In genomic region chr7:141024865-141025838, GRCm38 (mm10) we compare ENCODE assay signal across 9 mouse cellular contexts. TPM values are rescaled to one million over a fixed set of nuclear protein-coding genes. Genes with fewer than 3 reads are reported as not detected.
DNase-seq lines count a peak whose midpoint lies in the region; ATAC-seq and TF ChIP-seq lines count a peak whose summit lies in the region.
"Had no signal": no experiment of that assay in that cellular context is flagged by ENCODE, and none has a peak within 500 bp of the region (broad histone marks: within the 10 kb centered on the region; RNA-seq: fewer than 3 reads in every experiment).

No protein-coding gene starts in this region.

- no peak for TF ChIP-seq EP300 in liver, postnatal 0 days (IDR thresholded peaks at IDR 0.05; ENCODE audit: low read depth)

- no peak for DNase-seq in liver, postnatal 0 days
- DNase-seq in embryo, embryonic 11 days: peak; percentile 68
- peak; percentile 38 for DNase-seq in induced T-regulatory cell, adult 2 months (ENCODE audit: low read depth)
- peak; percentile 30 for DNase-seq in retina, embryonic 14.5 days (ENCODE audit: low spot score)
- DNase-seq in ovary, postnatal 36 days (ENCODE audit: low spot score): no peak
- no peak for DNase-seq in cerebellum, postnatal 14 days
- no peak for DNase-seq in layer of hippocampus, adult 8-10 months (ENCODE audit: low spot score in 2 of 2)
- DNase-seq: kidney, adult 11 months had no signal

- WGBS in liver, postnatal 0 days (ENCODE audit: insufficient replicate concordance): 63% methylated on average over 6 of the region's 6 CpGs
- 55% methylated on average over 6 of the region's 6 CpGs for WGBS in liver, embryonic 12.5 days (ENCODE audit: insufficient replicate concordance)

- no peaks in the 10 kb centered on the region for H3K9me3 ChIP-seq in liver, postnatal 0 days (ENCODE audit: low read length)
- no peaks in the 10 kb centered on the region for H3K9me3 ChIP-seq in liver, embryonic 12.5 days (replicated peaks)

- H3K36me3 ChIP-seq in liver, postnatal 0 days (replicated peaks; ENCODE audit: insufficient read depth, low read length): no peaks in the 10 kb centered on the region
- no peaks in the 10 kb centered on the region for H3K36me3 ChIP-seq in liver, embryonic 12.5 days

- no peak for TF ChIP-seq CTCF in liver, postnatal 0 days (IDR thresholded peaks at IDR 0.05; ENCODE audit: low read depth)

- peak overlapping the region; percentile 17 for H3K27ac ChIP-seq in liver, postnatal 0 days (ENCODE audit: low read depth)
- H3K27ac ChIP-seq in liver, embryonic 12.5 days: no peak overlapping the region

- no peak for ATAC-seq in liver, postnatal 0 days
- ATAC-seq in liver, embryonic 12.5 days: no peak

- H3K4me1 ChIP-seq in liver, postnatal 0 days (ENCODE audit: insufficient read depth): 0 out of 2 replicates have a peak, but pooled peaks cover 3% of the 10 kb centered on the region
- H3K4me1 ChIP-seq in liver, embryonic 12.5 days: peaks cover 9% of the 10 kb centered on the region

- H3K4me3 ChIP-seq in liver, postnatal 0 days (ENCODE audit: low read depth, low read length): no peak overlapping the region
- no peak overlapping the region for H3K4me3 ChIP-seq in liver, embryonic 12.5 days

- H3K9ac ChIP-seq in liver, postnatal 0 days (replicated peaks): no peak overlapping the region
- H3K9ac ChIP-seq in liver, embryonic 12.5 days: no peak overlapping the region

- no peak overlapping the region for H3K4me2 ChIP-seq in liver, postnatal 0 days (ENCODE audit: low read depth, low read length)
- H3K4me2 ChIP-seq in liver, embryonic 12.5 days: no peak overlapping the region

- H3K27me3 ChIP-seq in liver, postnatal 0 days (ENCODE audit: insufficient read depth, low read length): no peaks in the 10 kb centered on the region
- no peaks in the 10 kb centered on the region for H3K27me3 ChIP-seq in liver, embryonic 12.5 days (replicated peaks)

RNA-seq across cellular contexts. Expression of gene Gm17387, which starts 3.8 kb away (rescaled TPM):
- polyA plus RNA-seq in liver, postnatal 0 days (2015; fragmentation: Nextera tagmentation; extraction: Ambion mirVana): not detected in 2 replicates
- polyA plus RNA-seq in liver, embryonic 12.5 days (2016; fragmentation: Nextera tagmentation; extraction: Ambion mirVana): not detected in 2 replicates
- not detected for total RNA-seq in layer of hippocampus, adult 8-10 months (2022)

RNA-seq across cellular contexts. Expression of gene Ifitm6, which starts 7.4 kb away (rescaled TPM):
- polyA plus RNA-seq in liver, postnatal 0 days (2015; fragmentation: Nextera tagmentation; extraction: Ambion mirVana): 53.6 and 54.4 TPM in 2 replicates
- polyA plus RNA-seq in liver, embryonic 12.5 days (2016; fragmentation: Nextera tagmentation; extraction: Ambion mirVana): 1.4 and 2.7 TPM in 2 replicates
- 1 to 10 TPM in 1 of 4 experiments, not detected in 3; 1.1 TPM for total RNA-seq in layer of hippocampus, adult 8-10 months (2022)

RNA-seq across cellular contexts. Expression of gene Ifitm3, which starts 14.6 kb away (rescaled TPM):
- 295 and 298 TPM in 2 replicates for polyA plus RNA-seq in liver, postnatal 0 days (2015; fragmentation: Nextera tagmentation; extraction: Ambion mirVana)
- polyA plus RNA-seq in liver, embryonic 12.5 days (2016; fragmentation: Nextera tagmentation; extraction: Ambion mirVana): 35.7 TPM in 2 replicates
- total RNA-seq in layer of hippocampus, adult 8-10 months (2022): 10 to 100 TPM in 3 of 4 experiments, 1 to 10 TPM in 1; 9.0 to 40.6 (median 20.8) TPM

RNA-seq across cellular contexts. Expression of gene B4galnt4, which starts 35.8 kb away (rescaled TPM):
- 0.15 and 0.34 TPM in 2 replicates for polyA plus RNA-seq in liver, postnatal 0 days (2015; fragmentation: Nextera tagmentation; extraction: Ambion mirVana)
- polyA plus RNA-seq in liver, embryonic 12.5 days (2016; fragmentation: Nextera tagmentation; extraction: Ambion mirVana): 1.9 and 2.3 TPM in 2 replicates
- 10 to 100 TPM; 72.5 to 87.3 (median 78.8) TPM for total RNA-seq in layer of hippocampus, adult 8-10 months (2022)

RNA-seq across cellular contexts. Expression of gene Pkp3, which starts 52.9 kb away (rescaled TPM):
- 1.4 and 1.5 TPM in 2 replicates for polyA plus RNA-seq in liver, postnatal 0 days (2015; fragmentation: Nextera tagmentation; extraction: Ambion mirVana)
- polyA plus RNA-seq in liver, embryonic 12.5 days (2016; fragmentation: Nextera tagmentation; extraction: Ambion mirVana): 0.71 and 1.1 TPM in 2 replicates
- total RNA-seq in layer of hippocampus, adult 8-10 months (2022): not detected

Comparison
In these comparisons a context has a peak if more than half of its experiments do, and no peak if none do; other contexts are left out.
1. RNA of gene Ifitm6, which starts 7.4 kb away (polyA plus RNA-seq): 53.6 to 54.4 TPM in liver, postnatal 0 days; 1.4 to 2.7 TPM in liver, embryonic 12.5 days; every median in the first group is over 10 times any median in the second.
2. DNase-seq: peak in embryo, embryonic 11 days (single experiment), induced T-regulatory cell, adult 2 months (single experiment) and retina, embryonic 14.5 days (single experiment); none in liver, postnatal 0 days (single experiment), ovary, postnatal 36 days (single experiment), cerebellum, postnatal 14 days (0 of 2) and layer of hippocampus, adult 8-10 months (0 of 2).